Mouse (Mus musculus): ENCODE results near the gene Rab3d.

The Rab3d gene

DNA sequence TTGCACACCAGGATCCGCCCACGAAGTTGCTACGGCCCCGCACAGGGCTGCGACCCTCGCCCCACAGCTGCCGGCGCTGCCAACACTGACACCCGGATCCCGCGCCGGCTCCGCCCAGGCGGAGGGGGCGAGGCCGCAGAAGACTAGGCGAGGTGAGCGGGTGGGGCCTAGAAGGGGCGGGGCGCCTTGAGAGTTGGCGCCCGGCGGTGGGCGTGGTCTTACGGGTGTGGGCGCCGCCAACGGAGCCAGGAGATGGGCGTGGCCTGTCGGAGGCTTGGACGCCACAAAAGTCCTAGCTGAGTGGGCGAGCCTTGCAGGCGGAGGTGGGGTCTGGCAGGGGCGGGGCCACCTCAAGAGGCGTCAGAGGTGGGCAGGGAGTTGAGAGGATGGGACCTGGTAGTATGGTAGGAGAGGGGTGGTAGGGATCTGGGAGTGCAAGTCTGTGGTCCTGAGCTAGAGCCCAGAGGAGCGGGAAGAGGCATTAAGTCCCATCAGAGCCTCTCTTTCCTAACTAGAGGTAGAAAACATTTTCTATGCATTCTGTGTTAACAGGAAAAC is at the start of gene Rab3d:
Rab3d (minus strand) TSS at position 158 of the 558 bp plus-strand sequence.
- peak; percentile 93 to 94 for DNase-seq

DNA sequence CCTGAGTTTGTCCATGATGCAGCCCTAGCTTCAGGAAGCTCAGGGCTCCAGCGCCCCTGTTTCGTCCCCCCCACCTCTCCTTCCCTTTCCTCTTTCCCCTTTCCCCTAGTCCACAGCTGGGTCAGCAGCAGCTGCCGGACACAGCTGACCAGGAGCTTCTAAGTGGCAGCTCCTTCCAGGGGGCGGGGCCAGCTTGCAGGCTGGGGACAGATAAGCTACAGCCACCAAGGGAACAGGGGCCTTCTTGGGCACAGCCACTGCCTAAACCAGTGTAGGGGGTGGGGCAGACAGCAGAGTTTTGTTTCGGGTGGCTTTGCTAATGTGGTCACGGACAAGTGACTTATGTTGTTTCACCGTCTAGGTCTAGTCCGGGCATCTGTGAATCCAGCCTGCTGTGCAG is 45.4 kb upstream of the Rab3d start, which contains the start of gene Epor:
Epor (minus strand) TSS at position 90 of the 400 bp plus-strand sequence.
- no peak for DNase-seq

DNA sequence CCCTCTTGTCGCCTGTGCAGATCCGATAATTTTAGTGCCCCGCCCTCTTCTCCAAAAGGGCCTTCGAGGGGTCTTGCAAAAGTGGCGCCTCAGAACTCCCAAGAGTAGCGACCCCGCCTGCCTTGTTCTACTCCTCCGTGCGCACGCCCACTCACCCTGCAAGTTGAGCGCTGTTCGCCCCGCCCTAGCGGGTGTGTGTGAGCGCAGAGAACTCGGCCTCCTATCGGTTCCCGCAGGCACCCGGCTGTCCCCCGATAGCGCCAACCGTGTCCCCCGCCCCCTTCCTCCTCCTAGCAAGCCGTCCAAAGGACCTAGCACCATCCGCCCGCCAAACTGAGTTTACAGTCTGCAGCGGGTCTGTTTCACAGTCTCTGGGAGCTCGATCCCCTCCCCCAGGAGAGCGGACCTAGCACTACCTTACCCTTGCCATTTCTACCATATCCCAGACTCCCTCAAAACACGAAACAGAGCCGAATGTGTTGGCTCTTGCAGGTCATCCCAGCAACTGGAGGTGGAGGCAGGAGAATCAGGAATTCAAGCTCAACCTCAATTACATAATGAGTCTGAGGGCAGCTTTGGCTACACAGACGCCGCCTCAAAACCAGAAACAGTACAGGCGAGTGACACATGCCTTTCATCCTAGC is 44.5 kb upstream of the Rab3d start:
- peak; percentile 37 to 41 for DNase-seq

DNA sequence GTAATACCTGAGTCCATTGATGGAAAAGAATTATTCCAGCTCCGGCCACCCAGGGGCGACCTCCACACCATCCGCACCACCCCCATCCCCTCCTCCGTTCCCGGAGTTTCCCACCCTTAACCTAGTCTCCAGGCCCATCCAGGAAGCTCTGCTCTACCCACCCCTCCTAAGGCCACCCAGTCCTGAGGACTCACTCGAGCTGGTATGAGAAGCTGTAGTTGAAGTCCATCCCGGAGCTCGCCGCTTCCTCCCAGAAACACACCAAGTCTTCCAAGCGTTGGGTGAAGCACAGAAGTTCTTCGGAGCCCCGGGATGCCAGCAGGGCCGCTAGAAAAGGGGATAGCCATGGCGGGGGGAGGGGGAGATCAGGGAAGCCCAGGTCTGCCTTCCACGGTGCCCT is 44.0 kb upstream of the Rab3d start:
- no peak for DNase-seq

DNA sequence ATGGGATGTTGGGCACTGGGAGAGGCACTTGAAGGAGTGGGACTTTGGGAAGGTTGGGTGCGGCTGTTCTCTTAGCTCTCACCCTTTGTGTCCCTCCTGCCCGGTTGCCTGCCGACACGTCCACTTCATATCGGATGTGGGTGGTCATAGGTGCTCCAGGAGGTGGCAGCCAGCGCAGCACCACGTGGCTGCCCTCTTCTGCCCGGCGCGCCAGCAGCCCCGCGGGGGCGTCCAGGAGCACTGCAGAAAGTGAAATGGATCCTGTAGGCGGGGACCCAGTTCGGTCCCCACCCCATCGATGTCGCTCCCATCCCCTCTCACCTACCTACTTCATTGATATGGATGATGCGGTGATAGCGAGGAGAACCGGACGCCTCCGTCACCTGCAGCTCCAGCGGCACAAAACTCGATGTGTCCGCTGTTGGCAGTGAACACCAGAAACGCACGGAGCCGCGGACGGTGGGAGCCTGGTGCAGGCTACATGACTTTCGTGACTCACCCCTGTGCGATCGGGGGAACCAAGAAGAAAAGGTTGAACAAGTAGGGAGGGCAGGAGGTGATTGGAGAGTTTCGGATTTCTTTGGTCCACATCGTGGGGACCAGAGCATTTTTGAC is 43.5 kb upstream of the Rab3d start:
- DNase-seq: no peak

DNA sequence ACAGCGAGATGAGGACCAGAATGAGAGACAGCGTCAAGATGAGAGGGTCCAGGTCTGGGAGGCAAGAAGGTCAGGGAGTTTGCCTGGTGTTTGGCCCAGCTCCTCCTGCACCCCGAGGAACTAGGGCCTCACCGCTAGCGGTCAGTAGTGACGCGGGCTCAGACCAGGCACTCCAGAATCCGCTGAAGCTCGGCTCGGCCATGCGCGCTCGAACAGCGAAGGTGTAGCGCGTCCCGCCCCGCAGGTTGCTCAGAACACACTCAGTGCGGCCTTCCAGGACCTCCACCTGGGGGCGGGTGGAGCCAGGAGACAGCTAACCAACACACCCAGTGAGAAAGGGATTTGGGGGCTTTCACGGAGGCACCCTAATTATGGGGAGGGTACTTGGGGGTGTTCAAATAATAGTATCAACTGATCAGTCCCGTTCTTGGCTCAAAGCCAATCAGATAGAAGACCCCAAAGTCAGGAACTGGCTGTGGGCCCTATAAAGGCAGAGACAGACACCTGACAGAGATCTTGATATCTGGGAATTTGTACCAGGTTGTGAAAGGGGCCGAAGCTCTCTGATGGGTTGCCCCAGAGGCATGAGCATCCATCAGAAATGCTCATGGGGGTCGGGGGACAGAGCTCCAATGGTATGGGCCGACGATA is 42.7 kb upstream of the Rab3d start:
- DNase-seq: no peak

DNA sequence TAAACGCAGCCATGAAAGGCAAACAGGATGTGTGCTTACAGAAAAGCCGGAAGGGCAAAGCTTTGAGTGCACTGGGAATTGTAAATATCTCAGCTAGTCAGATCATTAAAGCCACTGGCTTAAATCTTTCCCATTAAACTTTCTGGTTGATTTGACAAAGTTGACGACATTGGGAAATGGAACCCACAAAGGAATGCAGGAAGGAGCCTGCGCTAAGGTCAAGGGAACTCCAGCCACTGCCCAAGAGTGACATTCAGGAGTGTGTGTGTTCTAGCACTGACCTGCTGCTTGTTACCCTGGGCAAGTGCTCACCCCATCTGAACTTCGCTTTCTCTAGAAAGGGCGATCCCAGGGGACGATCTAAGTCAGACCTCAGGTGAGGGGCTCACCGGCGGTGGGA is 42.1 kb upstream of the Rab3d start:
- no peak for DNase-seq

DNA sequence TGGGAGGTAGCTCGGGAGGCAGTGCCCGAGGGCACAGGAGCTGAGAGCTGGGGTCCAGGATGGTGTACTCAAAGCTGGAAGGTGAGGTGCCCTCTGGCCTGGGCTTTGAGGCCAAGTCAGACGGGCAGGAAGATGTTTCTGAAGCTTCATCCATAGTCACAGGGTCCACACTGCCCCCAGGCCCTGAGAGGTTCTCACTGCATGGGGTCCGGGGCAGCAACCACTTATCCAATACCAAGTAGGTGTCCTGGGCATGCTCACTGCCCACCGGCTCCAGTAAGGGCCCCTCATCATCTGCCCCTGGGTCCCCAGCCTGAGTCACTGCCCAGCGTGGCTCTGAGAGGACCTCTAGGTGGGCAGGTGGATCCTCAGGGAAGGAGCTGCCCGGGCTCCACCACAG is 41.3 kb upstream of the Rab3d start:
- DNase-seq: no peak

DNA sequence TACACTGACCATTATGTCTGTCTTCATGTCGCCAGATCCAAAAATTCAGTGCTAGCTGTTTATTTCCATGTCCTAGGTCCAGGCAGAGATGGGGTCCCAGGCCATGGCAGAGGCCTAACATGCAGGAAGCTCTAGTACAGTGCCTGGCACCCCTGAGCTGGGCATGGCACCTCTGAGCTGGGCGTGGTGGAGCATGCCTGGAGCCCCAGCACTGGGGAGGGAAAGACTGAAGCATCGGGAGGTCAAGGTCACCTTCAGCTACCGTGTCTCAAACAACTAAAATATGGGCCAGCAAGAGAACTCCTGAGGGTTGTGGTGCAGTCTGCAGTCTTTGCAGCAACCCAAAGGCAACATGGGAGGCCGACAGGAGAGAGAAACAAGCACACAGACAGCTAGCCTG is 40.4 kb upstream of the Rab3d start:
- no peak for DNase-seq

DNA sequence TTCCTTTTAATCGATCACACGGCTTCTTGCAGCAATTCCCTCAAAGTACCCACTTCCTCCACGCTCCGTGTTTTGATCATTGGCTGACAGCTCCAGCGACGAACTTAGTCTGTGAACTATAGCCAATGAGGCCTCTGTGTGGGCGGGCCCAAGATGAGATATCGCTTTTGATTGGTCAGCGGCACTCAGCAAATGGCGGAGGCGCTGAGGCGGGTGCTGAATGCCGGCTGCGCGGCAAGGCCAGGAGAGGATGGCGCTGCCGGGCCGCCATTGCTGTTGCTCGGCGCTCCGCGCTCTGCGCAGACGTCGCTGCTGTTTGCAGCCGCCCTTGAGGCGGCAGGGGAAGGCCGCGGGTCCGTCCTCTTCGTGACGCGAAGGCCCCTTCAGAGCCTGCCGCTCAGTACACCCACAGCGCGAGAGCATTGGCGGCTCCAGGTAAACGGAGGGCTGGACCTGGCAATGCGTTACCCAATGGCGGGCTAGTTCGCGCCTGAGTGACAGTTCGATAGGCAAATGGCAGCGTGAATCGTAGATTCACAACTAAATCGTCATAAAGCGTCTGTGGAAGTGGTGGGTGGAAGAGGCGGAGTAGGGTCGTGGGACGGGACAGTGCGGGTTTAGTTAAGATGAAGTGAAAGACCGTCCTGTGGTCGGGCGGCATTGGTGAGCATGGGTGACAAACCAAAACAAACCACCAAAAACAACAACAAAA is 37.7 kb upstream of the Rab3d start, which contains the start of gene Swsap1:
Swsap1 (plus strand) TSS at position 186 of the 712 bp plus-strand sequence.
- peak; percentile 95 to 98 for DNase-seq

DNA sequence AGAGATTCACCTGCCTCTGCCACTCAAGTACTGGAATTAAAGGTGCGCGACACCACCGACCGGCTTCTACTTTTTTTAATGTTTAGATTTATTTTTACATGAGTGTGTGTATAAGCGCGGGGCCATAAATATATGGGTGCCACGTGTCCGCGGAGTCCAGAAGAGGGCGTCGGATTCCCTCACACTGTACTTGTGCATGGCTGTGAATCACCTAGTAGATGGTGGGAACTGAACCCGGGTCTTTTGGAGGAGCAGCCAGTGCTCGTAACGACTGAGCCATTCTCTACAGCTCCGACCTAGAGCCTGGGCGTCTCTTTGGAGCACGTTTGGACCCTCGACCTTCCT is 37.2 kb upstream of the Rab3d start:
- no peak for DNase-seq

DNA sequence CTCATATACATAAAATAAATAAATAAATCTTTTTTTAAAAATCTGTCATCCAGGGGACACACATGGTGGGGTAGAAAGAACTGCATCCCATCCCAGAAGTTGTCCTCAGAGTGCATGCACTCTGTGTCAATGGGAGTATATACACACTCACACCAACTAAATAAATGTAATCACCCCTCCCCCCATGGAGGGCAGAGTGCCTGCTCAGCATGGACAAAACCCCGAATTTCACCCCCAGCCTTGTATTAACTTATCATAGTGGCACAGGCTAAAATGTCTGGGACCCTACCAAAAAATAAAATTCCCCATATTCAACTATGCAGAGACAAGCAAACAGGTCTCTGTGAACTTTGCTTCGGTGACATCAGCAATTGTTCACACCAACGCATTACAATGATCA is 36.6 kb upstream of the Rab3d start:
- DNase-seq: no peak

DNA sequence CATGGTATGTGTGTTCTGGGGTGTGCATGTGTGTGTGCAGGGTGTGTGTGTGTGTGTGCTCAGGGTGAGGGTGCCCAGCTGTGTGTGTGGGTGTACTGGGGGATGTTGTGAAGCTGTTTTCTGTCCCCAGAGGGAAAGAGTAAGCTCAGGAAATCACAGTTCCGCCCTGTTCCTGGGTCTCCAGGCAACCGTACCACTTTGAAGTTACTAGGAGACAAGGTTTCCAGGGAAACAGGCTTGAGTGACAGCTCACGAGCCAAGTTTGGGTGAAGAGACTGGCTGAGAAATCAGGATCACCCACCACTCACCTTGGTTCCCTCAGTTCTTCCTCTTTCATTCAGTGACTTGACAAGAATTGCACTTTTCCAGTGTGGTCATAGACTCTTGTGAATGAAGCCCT is 35.6 kb upstream of the Rab3d start:
- DNase-seq: no peak

DNA sequence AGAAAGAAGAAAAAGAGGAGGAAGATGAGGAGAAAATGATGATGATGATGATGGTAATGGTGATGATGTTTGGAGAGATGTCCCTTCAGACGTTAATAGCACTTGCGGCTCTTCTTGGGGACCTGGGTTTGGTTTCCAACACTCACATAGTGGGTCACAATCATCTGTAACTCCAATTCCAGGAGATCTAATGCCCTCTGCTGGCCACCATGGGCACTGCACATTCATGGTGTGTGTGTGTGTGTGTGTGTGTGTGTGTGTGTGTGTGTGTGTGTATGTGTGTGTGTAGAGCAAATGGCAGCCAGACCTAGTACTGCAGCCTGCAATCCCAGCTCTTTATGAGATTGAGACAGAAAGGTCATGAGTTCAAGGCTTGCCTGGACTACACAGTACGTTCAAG is 34.0 kb upstream of the Rab3d start:
- no peak for DNase-seq

DNA sequence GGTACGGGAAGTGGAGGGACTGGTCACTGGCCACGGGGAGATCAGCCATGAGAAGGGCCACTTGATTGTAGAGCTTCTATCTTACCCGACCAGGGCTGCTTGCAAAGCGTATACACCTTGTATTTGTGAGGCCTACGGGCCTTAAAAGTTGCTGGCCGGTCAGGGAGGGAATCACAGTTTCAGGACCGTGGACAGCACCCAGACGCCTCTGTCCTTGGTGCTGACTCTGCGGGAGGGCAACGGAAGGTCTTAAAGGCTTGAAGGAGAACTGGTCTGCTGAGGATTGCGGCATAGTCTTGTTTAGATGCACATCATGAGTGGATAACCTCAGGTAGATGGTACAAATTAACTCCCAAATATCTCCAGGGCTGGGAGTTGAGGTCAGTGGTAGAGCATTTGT is 32.3 kb upstream of the Rab3d start:
- no peak for DNase-seq

DNA sequence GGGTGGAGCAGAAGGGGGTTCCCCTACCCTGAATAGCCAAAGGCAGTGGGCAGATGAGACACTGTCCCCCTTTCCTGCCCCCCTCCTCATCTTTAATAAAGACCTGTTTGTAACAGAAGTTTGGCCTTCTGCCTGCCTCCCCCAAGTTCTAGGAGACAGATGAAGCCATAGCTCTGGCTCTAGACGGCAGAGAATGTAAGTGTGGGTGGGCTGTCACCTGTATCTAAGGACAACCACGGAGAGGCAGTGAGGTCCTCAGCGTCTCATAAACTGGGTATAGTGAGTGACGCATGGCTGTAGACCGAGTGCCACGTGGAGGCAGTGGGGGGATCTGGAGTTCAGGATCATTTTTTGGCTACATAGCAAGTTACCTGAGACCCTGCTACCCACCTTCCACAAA is 30.8 kb upstream of the Rab3d start:
- DNase-seq: no peak

DNA sequence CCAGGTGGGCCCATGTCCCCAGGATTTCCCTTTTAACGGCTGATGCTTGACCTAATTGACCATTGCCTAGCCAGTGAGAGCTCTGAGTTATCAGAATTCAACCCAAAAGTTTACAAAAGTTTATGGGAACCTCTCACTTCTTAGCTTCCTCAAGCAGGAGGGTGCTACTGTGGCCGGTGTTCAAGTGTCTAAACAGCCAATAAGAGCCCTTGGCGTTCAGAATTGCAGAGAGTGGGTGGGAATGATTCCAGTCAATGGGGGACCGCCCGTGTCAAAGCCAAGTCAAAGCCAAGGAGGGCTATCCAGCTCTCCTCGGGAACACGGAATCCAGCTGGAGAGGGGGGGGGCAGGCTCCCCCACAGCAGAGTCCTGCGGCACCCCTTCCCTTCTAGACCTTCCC is 30.2 kb upstream of the Rab3d start:
- no peak for DNase-seq

DNA sequence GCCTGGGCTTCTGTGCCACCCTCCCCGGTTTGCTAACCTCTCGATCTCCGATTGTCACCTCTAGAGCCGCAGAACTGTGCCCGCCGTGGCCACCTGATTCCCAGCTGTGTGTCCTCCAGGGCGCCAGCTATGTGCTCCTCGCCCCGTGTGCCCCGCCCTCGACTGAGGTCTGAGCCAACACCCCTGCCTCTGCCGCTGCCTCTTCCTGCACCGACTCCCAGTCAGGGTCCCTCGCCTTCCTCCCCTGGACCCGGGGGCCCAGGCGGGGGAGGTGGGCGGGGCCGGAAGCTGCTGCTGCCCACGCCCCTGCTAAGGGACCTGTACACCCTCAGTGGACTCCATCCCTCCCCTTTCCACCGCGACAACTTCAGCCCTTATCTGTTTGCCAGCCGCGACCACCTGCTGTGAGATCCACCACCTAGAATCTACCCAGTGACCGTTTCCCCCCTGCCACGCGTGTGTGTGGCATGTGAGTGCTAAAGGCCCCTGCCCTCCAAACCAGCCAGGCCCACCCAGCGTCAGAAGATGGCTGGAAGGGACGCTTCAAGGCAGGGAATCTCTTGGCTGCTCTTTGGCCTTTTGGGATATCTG is 29.6 kb upstream of the Rab3d start:
- DNase-seq: no peak

DNA sequence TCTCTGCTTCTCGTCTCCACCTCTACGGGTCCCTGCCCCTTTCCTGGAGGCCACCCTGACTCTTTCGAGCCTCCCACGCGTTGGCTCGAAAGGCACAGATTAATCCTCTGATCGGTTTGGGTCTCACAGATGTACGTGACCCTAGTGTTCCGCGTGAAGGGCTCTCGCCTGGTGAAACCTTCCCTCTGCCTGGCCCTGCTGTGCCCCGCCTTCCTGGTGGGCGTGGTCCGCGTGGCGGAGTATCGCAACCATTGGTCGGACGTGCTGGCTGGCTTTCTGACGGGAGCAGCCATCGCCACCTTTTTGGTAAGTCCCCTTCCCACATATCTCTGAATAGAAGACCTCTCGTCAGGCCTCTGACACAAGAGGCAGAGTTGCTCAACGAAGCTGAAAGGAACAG is 26.3 kb upstream of the Rab3d start:
- no peak for DNase-seq

DNA sequence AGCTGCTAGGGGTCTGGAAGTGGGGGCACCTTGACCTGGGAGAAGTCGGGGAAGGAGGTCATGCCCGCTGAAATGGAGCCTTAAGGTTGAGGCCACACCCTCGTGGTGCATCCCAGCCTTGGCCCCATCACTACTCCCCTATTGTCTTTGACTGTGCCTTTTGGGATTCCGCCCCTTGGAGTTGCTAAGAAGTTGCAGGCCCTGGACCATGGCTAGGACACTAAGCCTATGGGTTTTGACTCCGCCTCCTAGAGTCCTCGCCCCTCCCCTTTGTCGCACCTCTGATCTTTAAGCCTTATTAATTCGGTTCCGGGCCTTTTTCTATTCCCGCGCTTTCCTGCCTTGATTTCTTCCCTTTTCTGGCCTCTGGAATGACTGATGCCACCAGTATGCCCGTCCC is 25.6 kb upstream of the Rab3d start:
- no peak for DNase-seq

DNA sequence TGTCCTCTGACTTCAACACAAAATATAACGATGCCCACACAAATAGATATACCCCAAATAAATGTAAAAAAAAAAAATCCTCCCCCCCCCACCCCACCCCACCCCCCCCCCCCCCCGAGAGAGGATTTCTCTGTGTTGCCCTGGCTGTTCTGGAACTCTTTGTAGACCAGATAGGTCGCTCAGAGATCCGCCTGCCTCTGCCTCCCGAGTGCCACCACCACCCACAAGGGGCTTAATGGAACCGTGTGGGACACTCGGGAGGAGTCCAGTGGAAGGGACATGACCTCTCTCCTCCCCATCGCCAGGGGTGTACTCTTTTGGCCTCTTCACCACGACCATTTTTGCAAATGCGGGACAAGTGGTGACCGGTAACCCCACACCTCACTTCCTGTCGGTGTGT is 25.1 kb upstream of the Rab3d start:
- DNase-seq: no peak

DNA sequence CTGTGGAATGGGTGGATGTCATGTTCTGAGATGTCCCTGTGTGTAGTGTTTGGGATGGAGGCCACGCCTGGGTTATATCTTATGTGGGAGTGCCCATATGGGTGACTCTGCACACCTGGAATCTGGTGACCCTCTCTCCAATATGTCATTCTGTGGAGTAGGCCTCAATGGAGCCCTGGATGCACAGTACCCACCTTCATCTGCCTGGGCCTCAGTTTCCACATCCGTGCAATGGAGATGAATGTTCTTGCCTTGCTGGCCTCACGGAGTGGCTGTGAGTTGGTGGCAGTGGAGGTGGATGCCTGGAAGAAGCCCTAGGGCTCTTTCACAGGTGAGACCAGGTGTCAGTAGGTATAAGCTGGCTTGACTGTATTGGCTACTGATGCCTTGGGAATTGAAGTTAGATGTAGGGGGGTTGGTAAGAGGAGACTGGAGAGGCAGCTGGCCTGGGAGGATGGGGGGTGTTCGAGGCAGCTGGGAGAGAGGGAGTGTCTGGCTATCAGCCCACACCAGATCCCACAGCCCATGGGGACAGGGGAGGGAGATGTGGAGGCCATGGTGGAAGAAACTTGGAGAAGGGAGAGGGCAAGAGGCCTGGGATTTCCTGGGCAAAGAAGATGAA is 20.4 kb upstream of the Rab3d start:
- no peak for DNase-seq

DNA sequence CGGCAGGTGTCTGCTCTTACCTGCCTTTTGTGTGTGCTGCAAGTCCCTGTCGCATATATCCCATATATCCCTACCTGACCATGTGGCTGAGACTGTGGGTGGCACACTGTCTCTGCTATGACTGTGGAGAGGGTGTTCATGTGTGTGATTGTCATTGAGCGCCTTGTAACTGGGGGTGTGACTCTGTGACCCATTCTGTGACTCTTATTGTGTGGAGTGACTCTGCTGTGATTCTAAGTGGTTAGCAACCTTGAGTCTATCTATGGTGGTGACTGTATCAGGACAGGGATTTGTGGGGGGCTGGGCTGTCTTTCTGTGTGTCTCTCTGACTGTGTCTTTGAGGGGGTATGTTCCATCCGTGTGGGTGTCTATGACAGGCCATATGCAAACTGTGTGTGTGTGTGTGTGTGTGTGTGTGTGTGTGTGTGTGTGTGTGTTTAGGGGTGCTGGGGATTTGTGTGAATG is 19.8 kb upstream of the Rab3d start:
- DNase-seq: no peak

Measured in thymus, adult 18-20 months (tissue).